Mouse (Mus musculus): Measurements from ENCODE around the gene Depdc7.

DNA sequence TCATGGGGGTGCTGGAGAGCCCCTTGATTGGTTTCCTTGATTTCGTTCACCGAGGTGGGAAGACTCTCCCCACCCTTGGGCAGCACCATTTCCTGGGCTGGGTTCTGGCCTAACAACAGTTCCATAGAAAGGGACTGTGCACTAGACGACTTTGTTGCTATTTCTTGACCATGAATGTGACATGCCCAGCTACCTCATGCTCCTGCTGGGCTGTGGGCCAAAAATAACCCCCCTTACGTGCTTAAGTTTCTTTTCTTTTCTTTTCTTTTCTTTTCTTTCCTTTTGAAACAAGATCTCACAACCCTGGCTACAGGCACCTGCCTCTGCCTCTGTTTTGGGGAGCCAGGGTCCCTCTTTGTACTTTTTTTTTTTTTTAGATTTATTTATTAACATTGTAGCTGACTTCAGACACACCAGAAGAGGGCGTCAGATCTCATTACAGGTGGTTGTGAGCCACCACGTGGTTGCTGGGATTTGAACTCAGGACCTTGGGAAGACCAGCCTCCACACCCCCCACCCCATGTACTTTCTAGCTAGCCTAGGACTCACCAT lies 32.8 kb downstream of the Depdc7 start:
- no peak for TF ChIP-seq GATA1 (IDR thresholded peaks at IDR 0.05; ENCODE audit: borderline replicate concordance, low read length)
- no peak for TF ChIP-seq FLI1 (IDR thresholded peaks at IDR 0.05; ENCODE audit: low read length)

Data from megakaryocyte, embryonic 14.5 days (primary cell).